Mouse (Mus musculus): ENCODE measurements around the gene Fam53b.

Fam53b gene

DNA sequence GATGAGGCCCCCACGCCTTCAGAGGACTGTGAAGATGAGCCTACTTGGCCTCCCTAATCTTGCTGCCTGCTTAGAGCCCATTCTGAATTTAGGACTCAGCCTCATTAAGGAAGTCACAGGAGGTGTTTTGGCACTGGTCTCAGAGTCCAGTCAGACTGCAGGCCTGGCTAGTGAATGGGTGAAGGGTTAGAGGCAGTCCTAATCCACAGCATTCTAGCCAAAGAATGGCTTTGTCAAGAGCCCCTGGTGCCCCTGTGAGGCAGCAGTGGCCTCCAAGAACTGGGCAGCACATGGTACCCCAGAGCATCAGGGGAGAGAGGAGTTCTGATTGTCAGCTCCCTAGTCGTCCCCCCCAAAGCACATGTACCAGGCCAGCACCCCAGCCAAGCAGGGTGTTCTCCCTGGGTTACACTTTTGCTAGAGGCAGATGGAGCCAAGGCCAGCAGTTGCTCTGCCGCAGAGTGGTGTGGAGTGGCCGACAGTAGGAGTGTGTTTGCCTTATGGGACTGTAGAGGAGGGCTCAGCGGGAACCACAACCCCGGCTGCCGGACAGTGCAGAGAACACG lies 109.3 kb downstream of the Fam53b start:
- no peak for DNase-seq (ENCODE audit: low spot score)

DNA sequence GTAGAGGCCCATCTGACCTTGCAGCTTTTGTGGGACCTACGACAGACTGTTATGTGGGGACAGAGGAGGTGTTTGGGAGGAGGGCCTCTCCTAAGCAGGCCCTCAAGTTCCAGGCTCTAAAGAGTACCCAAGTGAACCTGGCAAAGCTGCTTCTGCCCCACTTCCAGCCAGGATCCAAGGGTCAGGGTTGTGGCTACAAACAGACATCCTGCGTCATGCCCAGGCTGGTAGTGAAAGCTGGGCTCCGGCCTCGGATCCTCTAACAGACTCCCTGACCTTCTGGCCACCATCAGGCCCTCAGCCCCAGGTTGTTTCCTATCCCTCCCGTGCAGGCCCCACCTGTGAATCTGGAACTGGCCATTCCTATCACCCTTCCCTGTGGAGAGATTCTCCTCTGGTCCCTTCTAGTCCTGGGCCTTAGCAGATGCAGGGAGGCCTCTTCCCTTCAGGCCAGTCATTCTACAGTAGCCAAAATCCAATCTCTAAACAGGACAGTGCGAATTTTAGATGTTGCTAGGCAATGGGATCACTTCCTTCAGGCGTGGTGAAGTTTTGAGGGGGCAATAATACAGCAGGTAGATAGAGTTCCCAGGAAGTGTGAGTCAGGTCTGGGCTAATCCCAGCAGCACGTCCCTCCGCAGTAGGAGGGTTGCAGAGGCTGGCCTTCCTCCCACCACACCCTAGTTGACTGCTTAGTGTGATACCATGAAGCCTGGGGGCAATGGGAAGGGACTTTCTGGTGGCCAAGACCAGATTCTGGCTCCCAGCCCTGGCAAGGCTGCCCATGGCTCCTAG lies 110.0 kb downstream of the Fam53b start:
- no peak for DNase-seq (ENCODE audit: low spot score)

DNA sequence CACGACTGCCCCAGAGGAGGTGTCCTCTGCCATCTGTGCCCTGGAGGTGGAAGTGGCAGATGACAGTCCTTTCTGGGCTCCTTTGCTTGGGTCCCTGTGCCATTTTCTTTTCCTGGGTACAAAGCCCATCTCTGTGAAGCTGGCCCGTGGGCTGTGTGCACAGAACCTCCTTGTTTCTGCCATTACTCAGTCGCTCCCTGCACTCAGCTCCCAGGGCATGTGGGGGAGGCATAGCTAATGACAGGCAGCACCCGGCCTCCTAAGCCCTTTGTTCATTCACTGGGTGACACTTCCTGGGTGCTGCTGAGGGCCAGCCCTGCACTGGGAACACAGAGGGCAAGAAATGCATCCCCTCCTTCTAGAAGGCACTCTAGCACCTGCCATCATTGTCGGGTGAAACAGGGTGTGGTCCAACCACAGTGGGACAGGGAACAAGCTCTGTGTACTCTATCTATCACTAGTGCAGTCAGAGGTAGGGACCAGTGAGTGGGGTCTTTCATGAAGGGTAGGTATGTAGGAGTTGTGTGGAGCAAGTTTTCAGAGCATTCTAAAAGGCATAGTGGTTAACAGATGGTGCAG lies 111.1 kb downstream of the Fam53b start:
- no peak for DNase-seq (ENCODE audit: low spot score)

DNA sequence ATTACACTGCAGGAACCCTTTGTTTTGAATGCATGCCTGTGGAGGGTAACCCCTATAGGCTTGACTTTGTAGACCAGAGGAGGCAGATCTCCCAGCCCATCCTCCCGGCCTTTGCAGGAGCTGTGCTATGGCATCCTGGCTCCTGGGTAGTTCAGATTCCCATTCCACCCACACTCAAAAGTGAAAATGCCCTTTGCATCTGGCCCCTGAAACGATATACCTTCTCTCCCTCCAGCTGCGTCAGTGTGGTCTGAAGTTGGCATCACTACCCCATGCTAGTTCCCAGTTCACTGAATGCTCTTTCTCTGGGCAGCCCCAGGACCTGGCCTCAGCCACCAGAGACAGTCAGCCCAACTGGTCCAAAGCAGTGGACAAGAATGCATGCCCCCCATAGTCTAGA lies 111.7 kb downstream of the Fam53b start:
- DNase-seq (ENCODE audit: low spot score): no peak

DNA sequence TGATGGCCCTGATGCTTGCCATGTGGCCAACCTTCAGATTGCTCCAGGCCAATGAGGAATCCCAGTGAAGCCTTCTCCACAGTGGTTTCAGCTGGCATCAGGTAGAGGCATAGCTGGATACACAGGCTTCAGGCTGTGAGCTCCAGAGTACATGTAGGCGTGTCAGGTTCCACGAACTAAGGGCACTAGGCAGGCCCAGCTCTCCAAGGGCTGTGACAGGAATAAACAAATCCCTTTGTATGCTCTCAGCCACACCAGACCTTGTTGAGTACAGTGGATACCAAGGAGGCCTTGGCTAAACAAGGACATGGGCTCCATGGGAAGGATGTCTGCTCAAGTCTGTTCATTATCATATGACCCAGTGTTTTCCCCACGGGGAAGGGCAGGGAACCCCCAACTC lies 112.3 kb downstream of the Fam53b start:
- no peak for DNase-seq (ENCODE audit: low spot score)

DNA sequence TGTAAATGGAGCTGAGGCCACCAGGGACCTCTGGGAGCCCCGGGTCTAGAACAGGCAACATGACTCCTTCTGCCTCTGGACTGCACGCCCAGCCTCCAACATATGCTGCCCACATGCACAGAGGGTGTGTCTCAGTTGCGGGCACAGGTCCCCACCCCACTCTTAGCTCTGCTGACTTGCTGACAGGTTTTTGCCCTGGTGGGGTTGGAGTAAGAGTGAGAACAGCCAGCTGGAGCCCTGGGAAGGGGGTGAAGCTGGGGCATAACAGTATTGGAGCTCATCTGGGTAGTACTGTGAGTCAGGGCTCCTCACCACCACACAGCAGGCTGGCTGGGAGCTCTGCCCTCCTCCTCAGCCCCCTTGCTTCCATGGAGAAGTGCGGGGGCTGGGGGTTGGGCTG lies 113.6 kb downstream of the Fam53b start:
- DNase-seq (ENCODE audit: low spot score): no peak

DNA sequence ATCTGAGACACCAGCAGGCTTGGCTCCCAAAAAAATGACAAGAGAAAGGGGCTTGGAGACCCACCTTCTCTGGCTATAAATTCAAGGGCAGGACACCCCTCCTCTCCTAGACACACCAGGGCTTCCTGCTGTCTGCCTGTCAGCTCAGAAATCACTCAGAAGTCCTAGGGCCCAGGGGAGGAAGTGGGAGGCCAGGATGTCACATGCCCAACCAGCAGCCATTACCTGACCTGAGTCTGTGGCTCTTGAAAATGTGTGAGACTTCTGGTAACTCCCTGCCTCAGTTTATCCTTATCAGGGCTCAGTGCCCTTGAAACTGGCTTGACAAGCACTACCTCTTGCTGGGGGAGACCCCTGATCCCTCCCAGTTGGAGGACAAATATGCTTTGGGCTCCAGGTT lies 114.0 kb downstream of the Fam53b start:
- DNase-seq (ENCODE audit: low spot score): no peak

DNA sequence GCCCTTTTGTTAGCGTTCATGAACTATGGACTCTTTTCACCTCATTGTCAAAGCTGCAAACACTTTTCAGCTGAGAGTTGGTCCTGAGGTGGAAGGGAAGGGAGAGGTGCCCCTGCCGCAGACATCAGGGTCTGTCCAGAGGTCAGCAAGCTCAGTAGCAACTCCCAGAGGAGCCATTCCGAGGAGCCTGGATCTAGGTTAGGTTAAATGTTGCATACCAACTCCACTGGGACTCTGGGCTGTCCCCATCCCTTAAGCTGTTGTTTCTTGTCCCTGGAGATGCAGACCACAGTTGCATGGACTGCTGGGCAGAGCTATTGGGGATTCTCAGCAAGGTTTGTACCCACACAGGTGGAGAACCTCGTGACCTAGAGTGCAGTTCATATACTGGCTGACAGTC lies 114.5 kb downstream of the Fam53b start:
- DNase-seq (ENCODE audit: low spot score): no peak

DNA sequence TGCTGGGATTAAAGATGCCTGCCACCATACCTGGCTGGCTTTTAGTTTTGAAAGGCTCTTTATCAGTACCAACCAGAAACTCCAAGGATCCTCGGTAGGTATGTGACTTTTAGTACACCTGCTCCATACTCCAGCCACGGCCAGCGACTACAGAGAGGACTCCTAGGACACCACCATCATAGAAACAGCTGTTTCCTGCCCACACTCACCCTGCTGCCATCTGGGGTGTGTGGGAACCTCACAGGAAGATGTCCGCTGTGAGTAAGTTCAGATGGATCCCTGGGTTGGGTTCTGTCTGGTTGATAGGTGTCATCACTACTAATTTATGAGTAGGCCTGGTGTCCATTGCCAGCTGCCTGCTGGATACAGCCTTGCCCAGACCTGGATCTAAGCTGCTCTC lies 114.9 kb downstream of the Fam53b start:
- DNase-seq (ENCODE audit: low spot score): no peak

DNA sequence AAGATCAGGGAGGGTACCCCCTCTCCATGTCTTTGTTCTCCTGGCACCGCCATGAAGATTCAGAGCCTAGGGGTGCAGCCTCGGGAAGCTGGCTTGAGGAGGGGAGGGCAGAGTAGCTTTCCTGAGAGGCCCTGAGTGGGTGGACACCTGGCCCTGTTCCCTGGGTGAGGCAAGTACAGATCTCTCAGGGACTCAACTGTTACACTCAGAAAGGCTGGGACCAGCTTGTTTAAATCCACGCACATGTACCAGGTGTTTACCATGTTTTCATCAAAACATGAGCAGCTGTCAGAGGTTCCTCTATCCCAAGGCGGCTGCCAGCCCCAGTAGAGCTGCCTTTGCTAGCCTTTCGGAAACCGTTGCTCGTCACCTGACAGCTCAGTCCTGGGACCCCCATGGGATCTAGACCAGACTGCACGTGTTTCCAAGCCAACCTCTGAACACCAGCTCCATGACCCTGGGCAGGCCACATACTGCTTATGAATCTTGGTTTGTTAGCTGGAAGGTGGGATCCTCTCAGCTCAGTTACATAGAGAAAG lies 116.4 kb downstream of the Fam53b start:
- no peak for DNase-seq (ENCODE audit: low spot score)

DNA sequence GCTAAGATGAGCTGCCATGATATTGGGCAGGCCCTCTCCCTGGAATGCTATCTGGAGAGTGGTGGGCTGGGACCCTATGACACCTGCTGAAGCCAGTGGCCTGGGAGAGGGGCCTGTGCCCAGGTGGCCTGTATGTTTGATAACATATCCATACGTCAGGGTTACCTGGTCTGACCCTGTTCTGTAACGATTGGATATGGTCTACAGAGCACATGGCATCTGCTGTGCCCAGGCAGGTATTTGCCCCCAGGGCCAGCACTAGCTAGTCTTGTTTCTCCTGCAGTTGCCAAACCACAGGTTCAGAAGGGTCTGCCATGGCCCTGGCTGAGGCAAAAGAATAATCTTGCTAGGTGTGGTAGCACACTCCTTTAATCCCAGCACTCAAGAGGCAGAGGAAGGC lies 120.1 kb downstream of the Fam53b start:
- DNase-seq (ENCODE audit: low spot score): no peak

DNA sequence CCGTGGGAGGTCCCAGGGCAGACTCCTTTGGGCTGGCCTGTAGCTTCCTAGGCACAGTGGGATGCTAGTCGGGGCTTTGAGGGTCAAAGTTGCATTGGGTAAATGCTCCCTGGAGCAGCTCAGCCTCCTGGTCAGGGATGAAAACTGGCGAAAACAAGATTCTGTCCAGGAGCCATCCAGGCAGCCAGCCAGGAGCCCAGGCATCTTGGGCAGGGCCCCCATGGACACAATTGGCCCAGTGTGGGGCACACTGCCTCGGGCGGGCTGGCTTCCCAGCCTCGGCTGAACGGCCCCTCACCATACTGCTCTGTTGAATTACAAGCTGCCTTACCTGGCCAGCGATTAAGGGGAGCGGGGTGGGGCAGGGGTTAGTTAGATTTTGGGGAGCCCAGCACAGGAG lies 121.0 kb downstream of the Fam53b start:
- DNase-seq (ENCODE audit: low spot score): no peak

DNA sequence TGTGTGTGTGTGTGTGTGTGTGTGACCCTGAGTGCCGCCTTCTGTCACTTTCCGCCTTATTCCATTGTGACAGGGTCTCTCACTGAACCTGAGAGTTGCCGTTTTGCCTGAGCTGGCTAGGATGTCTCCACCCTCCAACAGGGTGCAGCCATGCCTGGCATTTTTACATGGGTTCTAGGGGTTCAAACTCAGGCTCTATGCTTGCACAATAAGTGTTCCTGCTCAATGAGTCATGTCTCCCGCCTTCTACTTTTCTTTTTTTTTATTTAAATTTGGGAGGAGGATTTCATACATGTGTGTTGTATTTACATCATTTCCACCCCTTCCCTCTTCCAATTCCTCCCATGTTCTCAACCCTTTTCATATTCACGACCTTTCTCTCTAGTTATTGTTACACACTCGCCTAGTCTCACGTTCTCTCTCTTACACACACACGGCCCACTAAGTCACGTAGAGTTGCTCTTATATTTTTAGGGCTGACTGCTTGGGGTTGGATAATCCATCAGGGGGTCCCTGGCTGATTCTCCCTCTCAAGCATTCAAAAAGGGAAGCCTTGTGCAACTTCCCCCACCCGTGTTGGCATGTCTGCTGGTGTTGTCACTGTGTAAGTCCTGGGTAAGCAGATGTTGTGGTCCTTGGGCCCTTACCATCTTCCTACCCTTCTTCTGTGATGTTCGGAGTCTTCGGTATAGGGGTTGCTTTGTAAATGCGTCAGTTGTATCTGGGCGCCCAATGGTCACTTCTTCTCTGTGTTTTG lies 122.8 kb downstream of the Fam53b start:
- no peak for DNase-seq (ENCODE audit: low spot score)

DNA sequence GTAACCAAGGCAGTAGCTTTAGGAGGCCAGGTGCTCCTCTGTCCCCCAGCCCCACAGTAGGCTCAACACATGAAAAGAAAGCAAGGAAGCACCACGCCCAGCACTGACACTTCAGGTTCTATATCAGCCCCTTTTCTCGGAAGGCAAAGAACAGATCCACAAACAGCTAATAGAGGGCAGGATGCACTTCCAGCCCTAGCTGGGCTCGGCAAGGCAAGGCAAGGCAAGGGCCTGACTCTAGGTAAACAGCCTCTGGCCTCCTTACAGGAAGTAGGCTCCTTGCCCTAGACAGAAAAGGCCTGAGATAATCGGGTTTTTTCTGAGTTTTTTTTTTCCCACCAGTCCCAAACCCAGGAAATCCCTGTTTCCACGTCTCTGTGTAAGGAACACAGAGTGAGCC lies 124.0 kb downstream of the Fam53b start:
- no peak for DNase-seq (ENCODE audit: low spot score)

DNA sequence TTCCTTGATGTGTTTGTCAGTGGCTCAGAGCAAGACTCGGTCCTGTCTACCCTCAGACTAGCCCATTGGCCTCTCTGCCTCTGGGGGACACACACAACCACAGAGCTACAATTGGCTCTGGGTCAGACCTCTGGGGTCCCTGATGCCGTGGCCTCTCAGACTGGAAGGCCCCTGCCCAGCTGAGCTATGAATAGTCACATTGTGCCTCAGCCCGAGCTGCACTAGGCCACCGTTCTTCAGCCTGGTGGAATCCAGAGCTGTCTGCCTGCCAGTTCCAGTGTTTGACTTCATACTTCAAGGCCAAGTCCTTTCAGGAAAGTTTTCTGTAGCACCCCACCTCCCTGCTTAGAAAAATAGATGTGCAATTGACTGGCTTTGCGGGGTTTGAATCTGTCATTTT lies 125.0 kb downstream of the Fam53b start:
- DNase-seq (ENCODE audit: low spot score): no peak

DNA sequence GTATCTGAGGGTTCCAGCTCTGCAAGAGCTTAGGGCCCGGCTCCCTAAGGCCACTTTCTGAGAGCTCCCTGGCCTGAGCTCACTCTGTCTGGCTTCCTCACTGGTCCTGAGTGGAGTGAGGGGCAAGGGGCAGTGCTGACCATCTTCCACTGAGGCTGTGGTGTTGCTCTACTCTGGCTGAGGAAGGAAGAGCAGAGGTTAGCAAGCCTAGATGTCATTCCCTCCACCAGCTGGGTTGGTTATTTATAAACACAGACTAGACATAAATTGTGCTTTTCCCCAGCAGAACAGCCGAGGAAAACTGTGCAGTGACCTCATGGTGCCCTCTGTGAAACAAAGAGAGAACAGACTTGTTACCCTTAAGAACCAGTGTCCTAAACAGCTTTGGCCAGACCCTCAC lies 125.8 kb downstream of the Fam53b start:
- DNase-seq (ENCODE audit: low spot score): no peak

DNA sequence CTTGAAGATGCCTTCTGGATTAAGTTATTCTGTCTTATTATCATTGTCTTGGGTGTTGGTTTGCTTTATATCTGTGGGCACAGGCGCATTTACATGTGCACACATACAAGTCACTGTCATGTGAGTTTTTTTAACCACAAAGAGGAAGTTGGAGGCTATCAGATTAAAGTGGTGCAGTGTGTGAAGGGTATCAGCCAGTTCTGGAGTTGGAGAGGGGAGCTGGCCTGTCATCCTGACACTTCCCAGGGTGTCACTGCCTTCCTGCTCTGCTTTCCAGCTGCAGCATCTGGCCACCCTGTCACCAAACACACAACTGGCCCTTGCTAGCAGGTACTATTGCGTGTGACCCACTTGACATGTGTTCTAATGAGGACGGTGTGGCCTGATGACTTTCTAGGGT lies 127.2 kb downstream of the Fam53b start:
- DNase-seq (ENCODE audit: low spot score): no peak

DNA sequence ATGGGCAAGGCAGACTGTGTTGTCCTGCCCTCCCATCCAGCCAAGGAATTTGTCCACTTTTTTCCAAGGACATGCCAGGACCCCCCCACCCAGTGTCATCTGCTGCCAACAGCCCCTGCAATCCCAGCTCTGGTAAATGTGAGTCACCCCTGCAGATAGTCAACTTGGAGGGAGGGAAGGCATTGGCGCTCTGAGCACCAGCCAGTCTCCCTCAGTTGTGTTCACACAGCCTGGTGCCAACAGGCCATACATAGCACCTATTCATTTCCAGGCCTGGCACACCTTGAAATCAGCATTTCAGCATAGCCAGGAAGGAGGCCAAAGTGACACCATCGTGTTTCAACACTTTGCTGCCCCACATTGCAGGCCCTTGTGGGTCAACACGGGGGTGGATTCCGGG lies 129.8 kb downstream of the Fam53b start:
- no peak for DNase-seq (ENCODE audit: low spot score)

DNA sequence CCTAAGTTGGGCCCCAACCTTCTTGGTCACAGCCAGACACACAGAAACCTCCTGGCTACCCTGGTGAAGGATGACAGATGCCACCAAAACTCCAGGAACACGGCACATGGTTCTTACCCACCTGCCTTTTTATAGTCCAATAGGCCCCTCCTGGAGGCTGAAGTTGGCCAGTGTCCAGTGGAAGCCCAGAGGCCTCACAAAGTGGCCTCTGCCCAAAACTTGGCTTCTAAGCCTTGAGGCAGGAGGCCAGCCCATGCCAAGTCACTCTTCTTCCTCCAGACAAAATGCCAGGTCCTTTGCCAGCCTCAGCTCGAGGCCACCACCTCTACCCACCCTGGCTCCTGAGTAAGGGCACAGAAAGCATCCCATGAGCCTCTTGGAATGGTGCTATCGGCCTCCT lies 130.8 kb downstream of the Fam53b start:
- no peak for DNase-seq (ENCODE audit: low spot score)

DNA sequence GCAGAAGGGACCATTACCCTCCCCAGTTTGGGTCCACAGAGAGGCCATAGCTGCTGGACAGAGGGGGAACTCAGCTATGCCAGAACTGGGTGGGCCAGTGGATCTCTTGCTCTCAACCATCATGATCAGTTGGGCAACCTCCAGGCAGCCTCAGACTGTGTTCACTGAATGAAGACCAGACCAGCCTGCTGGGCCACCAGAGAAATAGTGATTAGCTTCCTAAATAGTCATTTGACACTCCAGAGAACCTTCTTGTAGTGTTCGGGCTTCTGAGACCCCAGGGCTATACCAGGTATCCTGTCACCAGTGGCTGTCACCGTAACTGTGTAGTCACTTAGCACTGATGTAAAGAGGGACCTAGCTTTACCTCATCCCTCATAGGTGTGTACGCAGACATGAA lies 131.3 kb downstream of the Fam53b start:
- DNase-seq (ENCODE audit: low spot score): no peak

DNA sequence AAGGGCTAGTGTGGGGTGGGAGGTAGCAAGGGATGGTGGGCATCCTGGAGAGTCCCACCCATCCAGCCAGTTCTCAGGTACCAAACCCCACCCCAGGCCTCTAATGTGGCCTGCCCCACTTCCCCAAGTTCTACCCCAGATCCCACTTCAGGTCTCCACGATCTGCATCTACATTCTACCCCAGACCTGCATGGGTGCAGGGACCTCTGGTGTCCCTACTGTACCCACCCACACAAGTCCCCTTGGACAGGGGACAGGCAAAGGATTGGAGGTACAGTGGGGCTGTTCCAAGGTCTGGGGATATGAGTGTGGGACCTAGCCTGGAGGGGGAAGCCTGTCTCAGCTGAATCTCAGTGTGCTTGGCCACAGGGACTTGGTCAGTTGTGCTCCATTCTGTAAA lies 131.9 kb downstream of the Fam53b start:
- no peak for DNase-seq (ENCODE audit: low spot score)

DNA sequence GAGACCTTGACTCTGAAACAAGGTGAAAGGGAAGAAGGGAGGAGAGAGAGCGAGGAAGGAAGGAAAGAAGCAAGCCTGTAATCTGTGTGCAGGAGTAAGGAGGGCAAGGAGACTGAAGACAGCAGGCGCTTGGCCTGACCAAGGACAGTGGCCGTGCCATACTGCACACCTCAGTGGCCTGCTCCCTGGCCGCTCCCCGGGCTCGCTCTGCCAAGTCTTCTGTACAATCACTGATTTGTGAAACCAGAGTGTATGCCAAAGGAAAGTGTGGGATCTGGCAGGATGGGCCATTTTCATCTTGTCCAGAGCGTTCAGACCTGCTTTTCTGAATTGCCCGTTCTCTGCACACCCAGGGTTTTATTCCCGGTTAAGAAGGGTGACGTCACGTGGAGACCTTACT lies 132.4 kb downstream of the Fam53b start:
- no peak for DNase-seq (ENCODE audit: low spot score)

DNA sequence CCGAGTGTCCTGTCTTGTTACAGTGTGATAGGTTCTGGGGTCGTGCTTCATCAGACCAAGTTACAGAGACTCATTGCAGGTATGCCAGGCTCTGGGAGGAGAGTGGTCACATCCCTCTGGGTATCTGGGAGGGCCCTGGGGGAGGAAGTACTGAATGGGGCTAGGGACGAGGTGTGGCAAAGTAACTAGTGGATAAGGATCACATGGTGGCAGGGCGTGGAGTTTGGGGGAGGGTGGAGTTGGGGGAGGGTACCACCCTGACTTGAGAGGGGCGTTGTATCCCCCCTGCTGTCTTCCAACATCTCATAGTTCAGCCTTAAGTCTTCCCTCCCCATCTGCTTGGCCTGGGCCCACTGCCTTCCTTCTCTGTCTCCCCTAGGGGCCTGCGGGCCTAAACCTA lies 134.1 kb downstream of the Fam53b start:
- DNase-seq (ENCODE audit: low spot score): no peak

Measured in ovary, postnatal 14 days (tissue).